Mouse (Mus musculus): ENCODE measurements around the gene Pyy. TPM values are rescaled to one million over a fixed set of nuclear protein-coding genes. Genes with fewer than 3 reads are reported as not detected.

Gene Pyy
- polyA plus RNA-seq (2012; rRNA removed) (0.22 and 0.57 TPM in 2 replicates), polyA plus RNA-seq (2014; fragmentation: Nextera tagmentation; extraction: Ambion mirVana) (not detected in 2 replicates)

DNA sequence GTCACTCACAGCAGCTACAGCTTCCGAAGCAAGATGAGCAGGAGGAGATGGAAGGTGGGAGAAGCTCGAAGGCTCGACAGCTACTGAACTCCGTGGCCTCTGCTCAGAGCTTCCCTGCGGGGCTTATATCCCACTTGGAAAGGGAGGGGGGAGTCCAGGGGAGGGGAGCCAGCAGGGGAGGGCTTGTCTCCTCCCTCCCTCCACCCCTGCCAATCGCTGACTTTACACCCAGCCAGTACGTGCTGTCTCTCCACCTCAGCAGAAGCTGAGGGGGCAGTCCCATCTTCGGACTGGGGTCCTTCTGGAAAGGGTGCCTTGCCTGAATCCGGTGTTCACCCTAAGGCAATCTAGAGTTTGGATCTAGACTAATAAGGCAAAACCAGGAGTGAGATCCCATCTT lies at the start of gene Pyy:
Gene Pyy, minus strand, starts transcription at position 101 of the 400 bp plus-strand sequence.
- Histone ChIP-seq H3K4me2 (ENCODE audit: low read depth) (no peak within 1 kb of the TSS), H3K4me1 (replicated peaks; ENCODE audit: control insufficient read depth in 2 of 2, insufficient read depth in 2 of 2, low read length in 1 of 2) (peaks cover 3 to 5% of the 10 kb centered on the region in 2 experiments), H3K4me3 (ENCODE audit: insufficient read depth in 1 of 2, low read depth in 2 of 2, low read length in 2 of 2) (no peak within 1 kb of the TSS), H3K27me3 (ENCODE audit: control insufficient read depth, insufficient read depth, low read length) (peaks cover 50% of the 10 kb centered on the region), H3K27ac (no peak within 1 kb of the TSS), H3K9me3 (ENCODE audit: control insufficient read depth, low read length) (no peaks in the 10 kb centered on the region), H3K9ac (replicated peaks) (no peak within 1 kb of the TSS), H3K36me3 (replicated peaks; ENCODE audit: control insufficient read depth, insufficient read depth, low read depth) (no peaks in the 10 kb centered on the region)
- ATAC-seq (ENCODE audit: insufficient read depth), result no peak
- no peak for DNase-seq (ENCODE audit: low read depth in 3 of 3, low spot score in 3 of 3)
- 13% methylated on average over 9 of the region's 9 CpGs for WGBS (ENCODE audit: insufficient replicate concordance)
- TF ChIP-seq EP300 (IDR thresholded peaks at IDR 0.05; ENCODE audit: low read depth) (no peak), CTCF (IDR thresholded peaks at IDR 0.05; ENCODE audit: low read depth) (no peak)

DNA sequence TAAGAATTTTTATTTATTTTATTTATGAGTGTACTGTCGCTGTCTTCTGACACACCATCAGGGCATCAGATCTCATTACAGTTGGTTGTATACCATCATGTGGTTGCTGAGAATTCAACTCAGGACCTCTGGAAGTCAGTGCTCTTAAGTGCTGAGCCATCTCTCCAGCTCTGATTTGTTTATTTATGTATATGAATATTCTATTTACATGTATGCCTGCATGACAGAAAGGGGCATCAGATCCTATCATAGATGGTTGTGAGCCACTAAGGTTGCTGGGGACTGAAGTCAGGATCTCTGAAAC lies 49.1 kb upstream of the Pyy start:
- no peak for ATAC-seq (ENCODE audit: insufficient read depth)
- 13% methylated on average over 1 of the region's 1 CpGs for WGBS (ENCODE audit: insufficient replicate concordance)
- H3K4me2 ChIP-seq (ENCODE audit: low read depth), result peak overlapping the region; percentile 92

DNA sequence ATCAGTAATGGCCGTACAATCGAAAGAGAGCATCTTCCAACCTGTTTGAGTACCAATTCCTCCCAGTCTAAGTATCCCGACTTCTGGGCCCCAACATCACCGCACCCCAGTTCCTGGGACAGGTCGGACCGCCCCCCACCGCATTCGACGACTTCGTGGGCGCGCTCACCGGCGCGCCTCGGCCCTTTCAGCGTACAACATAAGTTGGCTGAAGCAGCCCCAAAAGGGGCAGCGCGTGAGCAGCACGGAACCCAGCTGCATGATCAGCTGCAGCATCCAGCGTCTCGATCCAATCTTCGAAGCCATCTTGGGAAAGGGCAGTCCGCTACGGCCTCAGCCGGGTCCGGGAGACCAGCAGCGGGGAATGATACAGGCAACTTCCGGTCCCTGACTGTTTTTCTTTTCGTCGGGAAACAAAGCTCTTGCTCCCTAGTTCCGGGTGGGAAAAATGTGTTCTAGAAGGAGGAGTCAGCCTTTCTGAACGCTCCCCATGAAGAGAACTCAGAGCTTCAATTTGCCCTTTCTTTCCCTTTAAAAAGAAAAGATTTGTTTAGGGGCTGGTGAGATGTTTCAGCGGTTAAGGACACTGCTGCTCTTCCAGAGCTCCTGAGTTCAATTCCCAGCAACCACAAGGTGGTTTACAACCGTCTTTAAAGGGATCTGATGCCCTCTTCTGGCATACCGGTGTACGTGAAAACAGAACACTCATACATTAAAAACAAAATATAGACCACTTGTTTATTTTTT lies 48.6 kb upstream of the Pyy start, which contains the start of gene Tmem101:
Gene Tmem101, minus strand, starts transcription at position 366 of the 747 bp plus-strand sequence.
- peak; percentile 82 for ATAC-seq (ENCODE audit: insufficient read depth)
- Histone ChIP-seq H3K9ac (replicated peaks) (peak within 1 kb of the TSS; percentile 79), H3K4me3 (ENCODE audit: insufficient read depth in 1 of 2, low read depth in 2 of 2, low read length in 2 of 2) (peak within 1 kb of the TSS; percentile 85 to 86), H3K9me3 (ENCODE audit: control insufficient read depth, low read length) (no peaks in the 10 kb centered on the region), H3K36me3 (replicated peaks; ENCODE audit: control insufficient read depth, insufficient read depth, low read depth) (no peaks in the 10 kb centered on the region; the same call in 1 of the 2 replicates), H3K4me2 (ENCODE audit: low read depth) (peak within 1 kb of the TSS; percentile 92), H3K4me1 (replicated peaks; ENCODE audit: control insufficient read depth in 2 of 2, insufficient read depth in 2 of 2, low read length in 1 of 2) (peaks cover 3 to 4% of the 10 kb centered on the region in 2 experiments; a peak in 3 of 4 replicates), H3K27ac (peak within 1 kb of the TSS; percentile 38; the same call in 1 of the 2 replicates), H3K27me3 (ENCODE audit: control insufficient read depth, insufficient read depth, low read length) (no peaks in the 10 kb centered on the region)
- peak; percentile 49 for TF ChIP-seq CTCF (IDR thresholded peaks at IDR 0.05; ENCODE audit: low read depth)
- 0 out of 2 replicates have a peak, but pooled peaks have one; percentile 39 for TF ChIP-seq EP300 (IDR thresholded peaks at IDR 0.05; ENCODE audit: low read depth)
- WGBS (ENCODE audit: insufficient replicate concordance), result under 1% methylated on average over 37 of the region's 37 CpGs
- DNase-seq (ENCODE audit: low read depth in 3 of 3, low spot score in 3 of 3), result peak; percentile 81 to 84 (median 81)

More for the DNA sequence above, 49.1 kb upstream of the Pyy start:
- H3K27ac ChIP-seq, result no peak overlapping the region
- peaks cover 3 to 4% of the 10 kb centered on the region in 2 experiments; a peak in 3 of 4 replicates for H3K4me1 ChIP-seq (replicated peaks; ENCODE audit: control insufficient read depth in 2 of 2, insufficient read depth in 2 of 2, low read length in 1 of 2)
- DNase-seq (ENCODE audit: low read depth in 3 of 3, low spot score in 3 of 3), result no peak
- H3K4me3 ChIP-seq (ENCODE audit: insufficient read depth in 1 of 2, low read depth in 2 of 2, low read length in 2 of 2), result peak overlapping the region in 1 of 2 experiments; percentile 85; a peak in 2 of 4 replicates
- H3K9ac ChIP-seq (replicated peaks), result no peak overlapping the region
- H3K36me3 ChIP-seq (replicated peaks; ENCODE audit: control insufficient read depth, insufficient read depth, low read depth), result no peaks in the 10 kb centered on the region; the same call in 1 of the 2 replicates
- H3K9me3 ChIP-seq (ENCODE audit: control insufficient read depth, low read length), result no peaks in the 10 kb centered on the region
- no peak for TF ChIP-seq CTCF (IDR thresholded peaks at IDR 0.05; ENCODE audit: low read depth)
- no peak for TF ChIP-seq EP300 (IDR thresholded peaks at IDR 0.05; ENCODE audit: low read depth)
- H3K27me3 ChIP-seq (ENCODE audit: control insufficient read depth, insufficient read depth, low read length), result no peaks in the 10 kb centered on the region

DNA sequence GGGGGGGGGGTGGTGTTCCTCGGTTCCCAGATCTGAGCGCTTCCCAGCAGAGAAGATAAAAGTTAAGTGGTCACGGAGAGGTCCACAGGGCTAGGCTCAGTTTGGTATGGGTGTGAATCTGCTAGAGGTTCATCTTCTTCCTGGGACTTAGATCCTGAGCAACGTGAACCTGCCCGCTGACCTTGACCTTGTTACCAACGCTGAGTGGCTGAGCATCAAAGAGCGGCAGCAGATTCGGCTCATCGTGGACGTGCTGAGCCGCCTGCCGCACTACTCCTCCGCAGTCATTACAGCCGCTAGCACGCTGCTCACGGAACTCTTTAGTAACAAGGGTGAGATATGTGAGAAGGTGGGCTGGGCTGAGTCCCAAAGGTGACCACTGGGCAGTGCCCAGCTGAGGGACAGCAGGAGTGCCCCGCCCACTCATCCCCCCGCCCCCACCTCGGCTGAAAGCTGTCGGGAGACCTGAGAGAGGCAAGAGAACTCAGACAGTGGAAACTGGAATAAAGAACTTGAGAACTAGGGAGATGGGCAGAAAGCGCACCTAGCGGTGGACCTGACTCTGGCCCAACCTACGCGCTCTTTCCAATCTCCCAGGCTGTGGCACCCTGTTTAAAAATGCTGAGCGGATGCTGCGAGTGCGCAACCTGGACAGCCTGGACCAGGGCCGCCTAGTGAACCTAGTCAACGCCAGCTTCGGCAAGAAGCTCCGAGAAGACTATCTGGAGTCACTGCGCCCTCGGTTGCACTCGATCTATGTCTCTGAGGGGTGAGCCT lies 39.8 kb upstream of the Pyy start:
- Histone ChIP-seq H3K4me1 (replicated peaks; ENCODE audit: control insufficient read depth in 2 of 2, insufficient read depth in 2 of 2, low read length in 1 of 2) (peaks cover 0 to 5% of the 10 kb centered on the region in 2 experiments; a peak in 3 of 4 replicates), H3K36me3 (replicated peaks; ENCODE audit: control insufficient read depth, insufficient read depth, low read depth) (no peaks in the 10 kb centered on the region; the same call in 1 of the 2 replicates), H3K4me2 (ENCODE audit: low read depth) (peak overlapping the region; percentile 66), H3K4me3 (ENCODE audit: insufficient read depth in 1 of 2, low read depth in 2 of 2, low read length in 2 of 2) (peak overlapping the region in 1 of 2 experiments; percentile 56; a peak in 2 of 4 replicates), H3K27ac (no peak overlapping the region), H3K27me3 (ENCODE audit: control insufficient read depth, insufficient read depth, low read length) (peaks cover 39% of the 10 kb centered on the region), H3K9ac (replicated peaks) (no peak overlapping the region), H3K9me3 (ENCODE audit: control insufficient read depth, low read length) (no peaks in the 10 kb centered on the region)
- DNase-seq (ENCODE audit: low read depth in 3 of 3, low spot score in 3 of 3) (no peak), ATAC-seq (ENCODE audit: insufficient read depth) (no peak)
- 19% methylated on average over 34 of the region's 34 CpGs for WGBS (ENCODE audit: insufficient replicate concordance)
- TF ChIP-seq CTCF (IDR thresholded peaks at IDR 0.05; ENCODE audit: low read depth) (no peak), EP300 (IDR thresholded peaks at IDR 0.05; ENCODE audit: low read depth) (no peak)

Data from liver, embryonic 14.5 days (tissue).